Mouse (Mus musculus) left cerebral cortex, postnatal 36 days (tissue): ENCODE measurements around the gene Trim66. TPM values are rescaled to one million over a fixed set of nuclear protein-coding genes. Genes with fewer than 3 reads are reported as not detected.
A peak's percentile ranks its signal among the peaks of the same experiment; 100 is the strongest.

ENCODE experiments used
- DNase-seq, 2 experiments: peaks; one replicate each; pipeline ENCODE4 v3.0.0; 2021 to 2022; ENCODE audit warnings: low spot score in 2 of 2, mixed read lengths in 1 of 2
- intact Hi-C: fragments of 180-260 bp; cut with DNase I; formaldehyde crosslinking; loops from one replicate; pipeline ENCODE4 v1.15.1; 2025
- total RNA-seq, 2 experiments: library from RNA; stranded (reverse); gene quantifications; 2 replicates each; pipeline ENCODE4 v1.2.3; 2021

Gene Trim66
- total RNA-seq, 2 experiments from 2014 or later, result 18.0 to 19.4 TPM

- DNase-seq, result no peak
- intact Hi-C loops, result no loop called here
These were observed 16.5 kb upstream of the Trim66 start for GRCm38 (mm10) chr7:109524442-109524744.

- intact Hi-C loops, result no loop called here
- no peak for DNase-seq
These were observed 16.0 kb upstream of the Trim66 start for GRCm38 (mm10) chr7:109523741-109524441.

- no peak for DNase-seq
- intact Hi-C loops, result no loop called here
These were observed 15.4 kb upstream of the Trim66 start for GRCm38 (mm10) chr7:109523304-109523703.

DNA sequence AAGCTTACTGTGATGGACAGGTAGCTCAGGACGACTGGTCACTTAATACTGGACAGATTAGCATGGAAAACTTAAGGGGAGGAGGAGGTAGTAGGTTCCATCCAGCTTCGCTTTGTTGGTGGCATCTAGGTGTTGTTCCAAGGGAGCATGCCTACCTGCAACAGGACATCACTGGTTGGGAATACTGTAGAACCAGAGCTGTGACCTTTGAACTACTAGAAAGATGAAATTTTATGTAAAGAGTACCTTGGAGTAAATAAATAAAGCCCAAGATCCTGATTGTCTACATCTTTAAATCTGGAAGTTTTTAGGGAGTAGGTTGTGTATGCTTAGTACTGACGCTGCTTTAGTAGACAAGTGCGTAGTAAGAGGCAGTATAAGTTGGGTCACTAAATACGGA lies 14.2 kb upstream of the Trim66 start:
- intact Hi-C loops, result no loop called here
- no peak for DNase-seq

- intact Hi-C loops, result loop anchor here (1.0 kb wide), 1 partner anchor 53 kb away; no protein-coding TSS in a partner anchor
- no peak for DNase-seq
These were observed 12.0 kb upstream of the Trim66 start for GRCm38 (mm10) chr7:109519936-109520335.

DNA sequence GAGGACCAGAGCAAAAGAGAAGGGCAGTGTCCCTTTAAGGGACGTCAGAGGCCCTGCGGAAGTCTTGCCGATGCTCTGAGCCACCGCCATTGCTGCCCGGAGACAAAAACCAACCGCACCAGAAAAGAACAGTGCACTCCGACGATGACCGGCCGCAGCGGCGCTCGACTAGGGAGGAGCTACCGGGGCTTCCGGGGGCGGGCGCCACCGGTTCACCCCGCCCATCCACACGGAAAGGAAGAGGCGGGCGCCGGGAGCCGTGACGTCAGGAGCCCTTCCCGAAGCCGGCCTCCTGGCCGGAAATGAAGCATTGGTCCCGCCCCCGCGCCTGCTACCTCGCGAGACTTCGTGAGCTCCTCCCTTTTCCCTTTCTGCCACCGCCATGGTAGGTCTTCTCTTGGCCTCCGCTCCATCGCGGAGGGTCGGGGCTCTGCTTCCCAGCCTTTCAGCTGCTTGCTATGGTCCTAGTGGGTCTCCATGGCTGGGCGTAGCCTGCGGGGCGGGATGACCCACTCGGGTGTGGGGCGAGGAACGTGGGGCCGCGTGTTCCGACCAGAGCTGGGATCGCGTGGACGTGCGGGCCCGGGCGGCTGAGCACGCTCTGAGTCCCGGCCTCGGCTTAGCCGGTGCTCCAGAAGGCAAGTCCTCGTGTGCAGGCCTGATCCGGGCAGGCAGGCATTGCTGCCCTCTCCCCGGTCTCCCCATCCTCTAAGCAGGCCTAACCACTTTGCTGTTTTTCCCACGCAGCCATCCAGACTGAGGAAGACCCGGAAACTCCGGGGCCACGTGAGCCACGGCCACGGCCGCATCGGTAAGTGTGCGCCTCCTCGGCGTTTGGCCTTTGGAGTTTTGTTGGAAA lies 11.1 kb upstream of the Trim66 start, which contains the start of gene Rpl27a:
Gene Rpl27a, plus strand, starts transcription at position 310 of the 859 bp plus-strand sequence.
- intact Hi-C loops, result loop anchor here (1.0 kb wide), 1 partner anchor 52 kb away; no protein-coding TSS in a partner anchor
- DNase-seq, result peak; percentile 99

- no peak for DNase-seq
- intact Hi-C loops, result no loop called here
These were observed 10.2 kb upstream of the Trim66 start for GRCm38 (mm10) chr7:109518036-109518681.

DNA sequence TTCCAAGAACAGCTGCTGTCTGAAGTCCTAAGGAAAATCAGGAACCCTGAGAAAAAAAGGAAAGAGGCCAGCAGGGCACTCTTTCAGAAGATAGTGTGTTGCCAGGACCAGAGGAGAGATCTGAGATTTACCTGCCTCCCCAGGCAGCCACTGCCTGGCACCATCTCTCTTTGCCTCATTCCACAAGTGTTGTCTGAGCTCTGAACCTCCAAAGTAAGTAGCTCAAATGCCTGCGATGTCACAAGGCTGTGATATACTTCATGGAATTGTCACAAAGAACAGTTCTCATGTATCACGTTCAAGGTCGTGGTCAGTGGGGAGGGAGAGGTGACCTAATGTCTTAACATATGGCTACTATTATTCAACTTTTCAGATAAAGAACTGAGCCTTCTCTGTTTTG lies 8.6 kb upstream of the Trim66 start:
- DNase-seq, result no peak
- intact Hi-C loops, result no loop called here

- no peak for DNase-seq
- intact Hi-C loops, result no loop called here
These were observed 3.9 kb upstream of the Trim66 start for GRCm38 (mm10) chr7:109511838-109512237.

- intact Hi-C loops, result no loop called here
These were observed 2.9 kb upstream of the Trim66 start for GRCm38 (mm10) chr7:109510799-109511198.

DNA sequence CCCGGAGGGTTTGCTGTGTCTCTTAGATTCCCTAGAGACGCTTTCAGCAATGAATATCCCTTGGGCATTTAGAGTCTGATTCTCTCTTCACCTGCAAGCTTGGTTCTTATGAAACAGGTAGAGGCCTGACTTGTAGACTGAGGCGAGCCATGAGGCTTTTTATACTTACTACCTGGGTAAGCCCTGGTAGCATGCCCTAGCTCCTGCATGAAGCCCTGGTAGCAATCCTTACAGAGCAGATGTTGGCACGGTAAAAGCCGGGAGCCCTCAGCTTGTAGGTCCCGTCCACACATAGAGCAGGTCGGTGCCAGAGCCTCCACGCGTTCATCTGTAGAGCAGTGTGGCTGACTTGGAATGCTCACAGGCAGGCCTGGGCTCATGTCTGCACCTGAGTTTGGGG lies 362 bp downstream of the Trim66 start:
- no peak for DNase-seq
- intact Hi-C loops, result no loop called here

More at GRCm38 (mm10) chr7:109510799-109511198, 2.9 kb upstream of the Trim66 start:
- no peak for DNase-seq

GRCm38 (mm10) chr7:109507119-109507518 lies 815 bp downstream of the Trim66 start:
- intact Hi-C loops, result no loop called here
- no peak for DNase-seq

DNA sequence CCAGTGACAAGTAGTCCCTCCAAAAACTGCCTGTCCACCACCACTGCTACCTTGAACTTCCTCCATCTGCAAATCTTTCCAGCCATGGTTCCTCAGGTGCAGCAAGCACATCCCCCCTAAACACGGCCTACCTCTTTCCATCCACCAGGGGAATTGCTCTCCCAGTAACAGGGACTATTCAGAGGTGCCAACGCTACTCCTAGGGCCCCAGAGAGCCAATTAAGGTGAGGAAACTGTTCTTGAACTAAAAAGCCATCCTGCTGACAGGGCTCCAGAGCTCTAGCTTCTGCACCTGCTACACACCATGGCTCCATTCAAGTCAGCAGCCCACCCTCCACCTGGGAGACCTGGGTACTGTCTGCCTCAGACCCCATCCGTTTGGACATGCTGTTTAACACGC lies 10.4 kb downstream of the Trim66 start:
- DNase-seq, result no peak
- intact Hi-C loops, result no loop called here

DNA sequence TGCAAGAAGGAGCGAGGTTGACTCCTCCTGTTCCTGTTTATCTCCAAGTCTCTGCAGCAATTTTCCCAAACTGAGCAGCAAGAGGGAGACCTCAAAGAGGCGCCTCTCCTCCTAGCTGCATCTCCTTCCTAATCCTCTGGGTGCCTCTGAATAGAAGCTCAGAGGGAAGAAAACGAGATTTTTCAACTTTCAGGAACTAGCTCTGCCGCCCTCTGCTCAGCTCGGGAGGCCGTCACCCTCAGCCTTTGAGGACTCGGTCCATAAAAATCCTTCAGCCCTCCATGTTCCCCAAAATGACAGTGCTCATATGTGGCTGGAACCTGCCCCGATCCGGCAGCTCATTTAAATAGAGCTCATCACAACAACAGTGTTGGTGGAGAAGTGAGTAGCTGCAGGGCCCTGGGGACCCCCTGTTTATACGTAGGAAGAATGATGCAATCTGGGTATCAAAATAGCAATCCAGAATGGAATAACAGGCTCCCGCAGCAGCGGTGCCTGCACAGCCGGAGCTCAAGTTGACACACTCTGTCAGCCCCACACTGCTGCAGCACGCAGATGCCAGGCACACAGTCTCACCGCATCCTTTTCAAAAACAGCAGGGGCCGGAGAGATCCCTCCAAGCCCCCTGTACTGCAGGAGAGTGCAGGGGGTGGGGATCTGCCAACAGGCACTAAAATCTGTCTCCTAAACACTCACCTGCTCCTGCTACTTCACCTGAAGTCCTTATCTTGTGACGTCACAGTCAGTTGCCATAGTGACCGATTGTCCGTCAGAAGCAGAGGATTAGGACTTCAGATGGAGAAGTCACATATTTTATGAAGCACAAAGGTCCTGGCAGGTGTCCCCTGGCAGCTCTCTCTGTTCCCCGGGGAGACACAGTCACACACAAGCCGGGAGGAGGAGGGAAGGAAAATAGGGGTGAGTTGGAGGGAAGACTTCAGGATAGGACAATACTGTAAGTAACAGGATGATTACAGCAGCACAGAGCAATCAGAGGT lies 14.3 kb downstream of the Trim66 start:
- intact Hi-C loops, result no loop called here
- DNase-seq, result peak; percentile 61 to 63

GRCm38 (mm10) chr7:109492616-109493318 lies 15.2 kb downstream of the Trim66 start:
- intact Hi-C loops, result no loop called here
- DNase-seq, result peak; percentile 29 to 45

DNA sequence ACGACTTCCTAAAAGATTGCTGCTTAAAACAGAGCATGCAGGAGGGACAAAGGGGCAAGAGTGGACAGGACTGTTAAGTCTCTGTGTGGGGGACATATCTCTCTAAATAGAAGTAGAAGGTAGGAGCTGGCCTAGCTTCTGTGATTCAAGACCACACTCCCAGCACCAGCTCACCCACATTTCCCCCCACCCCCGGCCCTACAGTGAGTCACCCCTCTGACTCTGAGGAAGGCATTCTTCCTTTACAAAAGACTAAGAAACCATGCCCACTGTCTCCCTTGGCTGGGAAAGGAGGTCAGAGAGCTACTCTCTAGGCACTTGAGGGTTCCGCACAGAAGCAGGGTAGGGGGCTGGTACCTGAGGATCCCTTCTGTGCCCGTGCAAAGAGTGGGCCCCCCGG lies 23.7 kb downstream of the Trim66 start:
- DNase-seq, result no peak
- intact Hi-C loops, result no loop called here

DNA sequence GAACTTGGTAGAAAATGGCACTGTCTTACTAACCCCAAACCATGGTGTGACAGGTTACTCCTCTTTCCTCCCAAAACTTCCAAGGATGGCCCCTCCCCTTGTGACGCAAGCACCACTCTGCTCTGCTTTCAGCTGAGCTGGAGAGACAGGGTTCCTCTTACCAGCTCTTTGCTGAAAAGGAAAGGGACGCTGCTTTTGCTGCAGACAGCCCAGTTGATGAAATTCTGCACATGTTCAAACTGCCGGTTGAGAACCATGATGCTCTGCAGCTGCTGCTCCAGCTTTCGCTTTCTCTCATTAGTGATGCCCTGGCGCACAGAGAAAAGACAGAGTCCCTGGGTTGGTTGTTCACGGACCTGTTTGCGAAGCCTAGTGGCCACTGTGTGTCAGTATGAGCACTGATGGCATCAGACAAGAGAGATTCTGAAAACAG lies 27.2 kb downstream of the Trim66 start:
- intact Hi-C loops, result no loop called here
- no peak for DNase-seq

GRCm38 (mm10) chr7:109477926-109478325 lies 30.0 kb downstream of the Trim66 start:
- DNase-seq, result no peak
- intact Hi-C loops, result no loop called here

GRCm38 (mm10) chr7:109470700-109471099 lies 37.2 kb downstream of the Trim66 start:
- no peak for DNase-seq
- intact Hi-C loops, result no loop called here
